Mouse (Mus musculus) inflammation-experienced regulatory T-cells, adult 6 months (primary cell): ENCODE data around the gene Mpdu1. TPM values are rescaled to one million over a fixed set of nuclear protein-coding genes. Genes with fewer than 3 reads are reported as not detected.
A peak's percentile ranks its signal among the peaks of the same experiment; 100 is the strongest.

Experiments used
- ATAC-seq: one replicate; pipeline ENCODE4 v1.8.0; 2017
- polyA plus RNA-seq, 3 experiments: library from polyadenylated mRNA; unstranded; fragments of 100-300 nt; shearing (Covaris generic); gene quantifications; one replicate each; pipeline ENCODE4 v1.2.1; 2017

The Mpdu1 gene
- polyA plus RNA-seq, 3 experiments from 2014 or later = 30.3 to 55.1 (median 52.5) TPM

DNA sequence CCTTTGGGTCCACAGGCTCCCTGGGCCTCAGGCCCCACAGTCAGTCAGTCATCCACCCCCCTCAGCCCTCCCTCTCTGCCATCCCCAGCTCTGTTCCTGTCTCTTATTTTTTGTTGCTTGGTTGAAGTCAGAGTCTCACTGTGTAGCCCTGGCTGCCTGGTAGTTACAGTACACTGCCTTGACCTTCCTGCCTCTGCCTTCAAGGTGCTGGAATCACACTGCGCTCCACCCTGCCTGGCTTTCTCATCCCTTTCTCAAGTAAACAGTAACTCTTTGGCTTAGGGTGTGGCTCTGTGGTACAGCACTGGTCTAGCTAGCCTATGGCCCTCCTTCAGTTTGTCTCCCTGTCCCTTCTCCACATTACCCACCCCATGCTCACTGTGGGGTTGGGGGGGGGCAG lies 27.4 kb upstream of the Mpdu1 start:
- ATAC-seq = no peak

DNA sequence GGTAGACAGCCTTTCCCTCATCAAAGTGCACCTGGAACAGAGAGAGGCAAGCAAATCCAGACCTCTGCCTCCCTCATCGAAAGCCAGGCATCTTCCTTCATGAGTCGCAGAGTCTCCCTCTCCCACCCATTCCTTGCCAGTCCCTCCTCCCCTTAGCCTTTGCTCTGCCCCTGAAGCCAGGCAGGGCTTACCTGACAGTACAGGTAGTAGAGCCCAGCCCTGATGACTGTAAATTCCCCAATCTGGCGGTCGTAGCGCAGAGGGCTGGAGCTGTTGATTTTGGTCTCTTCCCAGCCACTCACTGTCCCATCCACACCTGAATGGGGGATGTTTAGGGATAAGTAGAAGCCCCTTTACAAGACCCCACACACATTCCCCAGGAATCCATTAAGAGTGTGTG lies 24.6 kb upstream of the Mpdu1 start:
- no peak for ATAC-seq

DNA sequence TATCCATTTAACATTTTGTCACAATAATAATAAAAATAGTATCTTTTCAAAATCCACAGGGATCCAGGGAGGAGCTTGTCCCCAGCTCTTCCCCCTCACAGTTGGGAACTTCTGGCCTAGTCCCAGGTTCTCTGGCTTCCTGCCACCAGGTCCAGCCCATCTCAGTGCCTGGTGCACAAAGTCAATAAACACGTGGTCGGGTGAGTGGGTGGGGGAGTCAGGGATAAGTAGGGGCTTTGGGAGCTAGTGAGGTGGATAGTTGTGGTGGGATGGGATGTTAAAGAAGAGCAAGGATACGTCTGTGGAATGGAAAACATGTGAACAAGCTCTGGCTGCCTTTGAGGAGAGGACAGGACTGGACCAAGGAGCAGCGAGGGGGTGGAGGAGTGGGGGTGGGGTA lies 23.9 kb upstream of the Mpdu1 start:
- ATAC-seq = no peak

DNA sequence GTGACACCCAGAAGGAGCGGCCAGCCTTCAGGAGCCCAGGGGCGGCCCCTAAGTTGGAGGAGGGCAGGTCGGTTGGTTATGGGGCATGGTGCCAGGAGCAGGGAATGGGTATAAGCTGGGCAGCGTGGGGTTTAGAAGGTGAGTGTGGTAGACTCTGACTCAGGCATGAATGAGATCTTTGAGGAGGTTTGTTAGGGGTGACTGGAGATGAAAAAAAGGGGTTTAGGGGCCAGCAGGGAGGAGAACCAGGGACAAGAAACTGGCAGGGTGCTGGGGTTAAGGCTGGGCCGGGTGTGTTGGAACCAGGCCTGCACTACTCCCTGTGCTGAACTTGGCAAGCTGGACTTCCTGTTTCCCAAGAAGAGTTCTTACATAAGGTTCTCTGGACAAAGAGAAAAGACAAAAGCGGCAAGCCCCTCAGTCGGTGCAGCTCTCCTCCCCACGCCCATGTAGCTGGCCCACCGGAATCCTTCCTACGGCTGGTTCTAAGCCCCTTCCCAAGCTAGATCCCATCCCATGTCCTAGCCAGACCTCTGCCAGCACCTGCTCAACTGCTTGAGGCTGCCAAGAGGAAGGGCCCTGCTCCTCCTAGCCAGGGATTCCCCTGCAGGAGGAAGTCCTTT lies 23.2 kb upstream of the Mpdu1 start, which contains the start of gene Tnfsf13:
TSS of gene Tnfsf13 (minus strand) at position 259 of the 623 bp plus-strand sequence.
- no peak for ATAC-seq

DNA sequence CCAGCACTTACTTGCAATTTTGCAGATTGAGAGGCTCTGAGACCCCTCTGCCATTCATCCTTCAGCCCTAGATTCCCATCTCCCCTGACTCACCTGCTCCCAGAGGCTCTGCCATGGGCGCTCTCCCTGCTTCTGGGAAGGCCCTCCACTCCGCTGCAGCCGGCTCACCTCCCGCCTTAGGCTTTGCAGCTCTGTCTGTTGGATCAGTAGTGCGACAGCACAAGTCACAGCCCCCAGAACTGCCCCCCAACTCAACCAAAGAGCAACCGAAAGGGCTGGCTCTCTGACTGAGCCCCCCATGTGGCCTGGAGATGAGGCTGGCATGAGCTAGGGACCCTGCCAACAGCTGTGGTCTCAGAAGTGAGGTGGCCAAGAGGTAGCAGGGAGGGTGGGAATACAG lies 22.5 kb upstream of the Mpdu1 start:
- no peak for ATAC-seq

DNA sequence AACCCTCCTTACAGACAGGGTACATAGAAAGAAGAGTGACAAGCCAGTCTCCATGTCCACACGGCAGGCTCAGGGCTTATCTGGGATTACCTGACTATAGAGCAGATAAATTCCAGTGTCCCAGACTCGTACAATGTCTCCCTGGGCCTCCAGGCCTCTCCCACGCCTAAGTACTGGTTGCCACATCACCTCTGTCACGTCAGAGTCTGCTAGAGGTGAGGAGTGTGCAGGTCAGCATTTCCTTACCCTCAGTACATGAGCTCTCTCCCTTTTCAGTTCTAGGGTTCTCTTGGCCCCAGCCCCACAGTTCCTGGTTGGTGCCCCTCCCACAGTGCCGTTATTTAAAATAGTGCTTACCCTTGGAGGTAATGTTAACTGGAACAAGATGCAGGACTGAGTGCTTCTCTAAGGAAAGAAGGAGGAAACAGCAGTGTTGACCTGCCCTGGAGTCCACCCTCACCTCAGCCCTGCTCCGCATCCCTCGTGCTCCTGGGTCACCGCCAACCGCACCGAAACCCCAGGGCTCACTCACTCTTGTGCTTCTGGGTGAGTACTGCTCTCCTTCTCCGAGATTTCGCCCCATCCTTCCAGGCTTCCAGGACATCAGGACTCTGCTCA lies 21.8 kb upstream of the Mpdu1 start:
- ATAC-seq = no peak

DNA sequence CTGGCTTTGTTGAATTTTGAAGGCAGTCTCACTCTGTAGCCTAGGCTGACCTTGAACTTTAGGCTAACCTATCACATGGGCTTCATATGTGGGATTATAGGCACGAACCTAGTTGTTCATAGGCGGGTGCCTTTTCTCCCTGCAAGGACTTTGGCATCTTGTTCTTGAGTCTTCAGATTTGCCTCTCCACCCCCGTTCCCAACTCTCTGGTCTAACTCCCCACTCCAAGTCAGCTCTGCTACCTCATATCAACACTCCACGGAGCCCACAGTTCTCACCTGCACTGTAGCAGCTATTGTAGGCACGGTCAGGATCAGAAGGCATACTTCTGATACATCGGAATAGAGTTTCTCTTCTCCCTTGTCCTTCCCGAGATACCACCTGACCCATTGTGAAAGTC lies 21.1 kb upstream of the Mpdu1 start:
- no peak for ATAC-seq

DNA sequence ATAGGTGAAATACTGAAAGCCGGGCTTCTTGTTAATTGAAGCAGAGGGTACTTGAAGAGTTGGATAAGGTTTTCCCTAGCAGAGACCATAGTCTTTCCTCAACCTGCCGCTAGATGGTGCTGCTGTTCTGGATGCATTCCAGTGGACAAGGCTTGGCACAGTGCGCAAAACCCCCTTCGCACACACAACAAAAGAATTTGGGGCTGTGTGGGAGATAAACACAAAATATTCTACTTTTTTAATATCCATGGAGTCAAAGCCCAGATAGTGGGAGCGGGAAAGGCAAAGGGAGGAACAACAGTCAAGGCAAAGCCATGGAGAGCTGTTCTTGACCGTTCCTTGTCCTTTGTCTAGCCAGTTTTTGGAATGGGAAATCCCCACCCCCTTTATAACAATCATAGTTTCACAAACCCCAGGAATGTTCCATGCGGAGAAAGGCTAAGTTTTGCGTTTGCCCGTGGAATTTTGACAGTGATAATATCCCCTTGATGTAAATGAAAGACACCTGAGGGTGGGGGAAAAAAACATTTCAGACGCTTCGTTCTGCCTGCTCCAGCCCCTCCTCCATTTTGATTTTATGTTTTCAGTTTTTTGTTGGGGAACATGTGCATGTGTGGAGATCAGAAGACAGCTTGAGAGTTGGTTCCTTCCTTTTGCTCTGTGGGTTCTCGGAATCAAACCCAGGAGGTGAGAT lies 20.5 kb upstream of the Mpdu1 start:
- ATAC-seq = no peak

DNA sequence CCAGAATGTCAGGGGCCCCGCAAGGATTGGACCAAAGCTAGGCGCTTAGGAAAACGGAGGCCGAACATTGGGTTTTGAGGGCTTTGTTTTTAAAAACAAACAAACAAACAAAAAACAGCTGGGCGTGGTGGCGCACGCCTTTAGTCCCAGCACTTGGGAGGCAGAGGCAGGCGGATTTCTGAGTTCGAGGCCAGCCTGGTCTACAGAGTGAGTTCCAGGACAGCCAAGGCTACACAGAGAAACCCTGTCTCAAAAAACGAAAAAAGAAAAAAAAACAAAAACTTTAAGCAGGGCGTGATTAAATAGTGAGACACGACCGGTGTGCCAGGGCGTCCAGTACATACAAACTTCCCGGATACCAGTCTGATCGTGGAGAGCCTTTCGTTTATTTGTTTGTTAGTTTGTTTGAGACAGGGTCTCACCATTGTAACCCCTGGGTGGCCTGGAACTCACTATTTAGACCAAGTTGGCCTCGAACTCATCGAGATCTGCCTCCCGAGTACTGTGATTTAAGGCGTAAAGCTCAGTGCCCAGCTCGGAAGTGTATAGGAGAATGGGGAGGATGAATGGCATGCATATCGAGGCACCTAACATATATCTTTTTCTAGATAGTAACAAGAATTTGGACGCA lies 19.9 kb upstream of the Mpdu1 start:
- peak; percentile 2 for ATAC-seq

DNA sequence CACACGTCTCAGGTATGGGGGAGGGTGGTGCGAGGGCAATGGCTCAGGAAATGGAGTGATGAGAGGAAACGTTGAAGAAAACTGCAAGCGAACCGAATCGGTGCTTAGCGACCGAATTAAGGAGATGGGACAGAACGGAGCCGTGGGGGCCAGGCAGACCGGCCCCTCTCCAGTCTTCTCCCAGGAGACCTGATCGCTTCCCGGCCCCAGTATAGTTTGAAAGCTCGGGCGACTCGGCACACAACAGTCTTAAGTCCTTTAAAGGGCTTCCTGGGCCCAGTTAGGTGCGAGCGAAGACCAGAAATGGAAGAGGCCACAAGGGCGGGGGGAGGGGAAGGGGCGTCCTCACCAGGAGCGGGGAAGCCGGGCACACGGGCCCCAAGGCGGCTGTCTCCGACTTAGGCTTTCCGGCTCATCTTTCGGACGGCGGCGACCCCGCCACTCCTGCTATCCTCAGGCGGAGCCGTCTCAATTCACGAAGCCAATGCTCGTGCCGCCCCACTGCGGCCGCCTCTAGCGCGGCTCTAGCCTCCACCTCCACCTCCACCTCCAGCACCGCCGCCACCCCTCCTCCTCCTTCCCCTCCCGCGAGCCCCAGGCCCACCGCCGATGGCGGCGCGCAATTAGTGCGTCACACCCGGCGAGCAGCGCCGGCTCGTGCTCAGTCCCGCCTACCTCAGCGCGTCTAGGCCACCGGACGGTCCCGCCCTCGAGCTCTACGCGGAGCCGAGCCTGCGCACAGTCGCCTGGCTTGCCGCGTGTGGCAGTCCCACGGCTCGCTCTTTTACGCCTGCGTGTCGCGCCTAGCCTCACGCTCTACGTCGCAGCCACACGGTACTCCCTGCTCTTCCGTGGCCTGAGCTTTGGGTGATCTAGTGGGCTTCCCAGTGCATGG lies 19.1 kb upstream of the Mpdu1 start, which contains the start of gene Senp3:
TSS of gene Senp3 (minus strand) at position 771 of the 895 bp plus-strand sequence.
- peak; percentile 95 for ATAC-seq

DNA sequence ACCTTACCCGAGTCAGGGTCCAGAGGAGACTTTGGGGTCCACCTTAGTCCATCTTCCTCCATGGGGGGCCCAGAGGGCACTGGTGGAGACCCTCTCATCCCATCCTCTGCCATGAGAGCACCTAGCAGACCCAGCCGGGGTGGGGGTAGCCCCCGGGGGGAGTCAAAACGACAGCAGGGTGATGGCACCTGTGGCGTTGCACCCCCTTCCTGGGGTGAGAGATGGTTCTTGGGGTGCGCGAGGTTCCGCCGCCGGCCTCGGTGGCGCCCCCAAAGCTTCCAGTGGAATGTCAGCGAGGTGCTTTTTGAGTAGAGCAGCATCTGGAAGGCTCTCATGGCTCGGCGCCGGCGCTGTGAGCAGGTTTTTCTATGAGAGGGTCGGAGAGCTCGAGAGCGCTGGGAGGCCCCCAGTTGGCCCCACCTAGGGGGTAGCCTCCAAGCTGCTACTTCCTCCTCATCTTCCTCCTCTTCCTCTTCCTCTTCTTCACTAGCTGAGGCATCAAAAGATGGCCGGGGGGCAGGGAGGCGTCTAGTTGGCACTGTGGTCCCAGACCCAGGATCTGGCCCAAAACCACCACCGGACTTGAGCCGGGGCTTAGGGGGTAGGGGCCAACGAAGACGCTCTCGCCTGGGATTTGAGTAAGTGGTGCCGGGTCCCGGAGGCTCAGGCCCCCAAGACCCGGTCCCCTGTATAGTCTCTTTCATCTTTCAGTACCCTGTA lies 17.9 kb upstream of the Mpdu1 start:
- ATAC-seq = no peak

DNA sequence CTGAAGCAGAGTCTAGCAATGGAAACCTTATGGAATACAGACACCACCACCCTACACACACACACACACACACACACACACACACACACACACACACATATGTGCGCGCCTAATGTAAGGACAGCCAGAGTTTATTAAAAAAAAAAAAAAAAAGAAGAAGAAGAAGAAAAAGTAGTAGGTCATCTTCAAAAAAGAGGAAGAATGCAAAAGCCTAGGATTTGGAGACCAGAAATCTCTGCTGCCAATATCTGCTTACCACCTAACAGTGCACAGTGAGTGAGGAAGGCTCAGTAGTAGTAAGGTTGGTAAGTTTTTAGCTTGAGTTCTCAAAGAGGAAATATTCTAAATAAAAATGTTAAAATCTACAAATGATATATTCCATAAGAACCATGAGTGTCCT lies 16.7 kb upstream of the Mpdu1 start:
- no peak for ATAC-seq

DNA sequence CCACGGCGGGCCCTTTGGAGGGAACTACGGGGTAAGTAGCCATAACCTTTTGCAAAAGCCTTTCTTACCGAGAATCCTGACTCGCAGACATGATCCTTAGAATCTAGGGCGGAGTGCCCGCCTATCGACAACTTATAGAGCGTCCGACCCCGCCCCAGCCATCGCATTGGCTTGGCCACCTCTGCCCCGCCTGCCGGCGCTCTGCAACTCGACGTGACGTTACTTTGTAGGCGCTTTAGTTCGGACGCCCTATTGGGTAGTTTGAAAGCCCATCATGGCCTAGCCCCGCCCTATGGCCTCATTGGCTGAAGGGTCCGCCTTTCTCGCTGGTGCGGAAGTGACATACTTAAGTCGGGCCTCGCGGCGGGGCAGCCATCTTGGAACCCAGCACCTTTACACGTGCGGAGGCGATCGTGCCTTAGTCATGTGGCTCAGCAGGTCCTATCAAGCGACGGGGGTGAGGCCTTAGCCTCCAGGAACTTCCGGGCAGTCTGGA lies 9.8 kb upstream of the Mpdu1 start, which contains the start of gene Eif4a1:
TSS of gene Eif4a1 (minus strand) at position 213 of the 496 bp plus-strand sequence.
- peak; percentile 90 for ATAC-seq

DNA sequence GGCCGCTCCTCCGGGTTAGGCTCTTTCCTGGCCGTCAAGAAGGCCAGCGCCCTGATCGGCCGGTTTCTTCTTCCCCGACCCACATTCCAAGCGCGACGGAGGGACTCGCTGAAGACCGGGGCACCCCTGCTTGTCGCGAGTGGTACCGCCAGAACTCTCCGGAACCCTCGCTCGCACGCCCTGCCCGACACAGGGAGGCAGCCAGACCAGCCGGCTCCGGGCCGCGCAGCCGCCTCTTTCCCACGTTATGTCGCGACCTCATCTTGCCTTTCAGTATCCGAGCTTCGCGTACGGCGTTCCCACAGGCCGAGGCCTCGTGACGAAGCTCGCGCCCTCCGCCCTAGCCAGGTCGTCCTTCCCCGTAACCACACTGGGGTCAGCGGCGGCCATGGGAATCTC lies 9.3 kb upstream of the Mpdu1 start:
- no peak for ATAC-seq

DNA sequence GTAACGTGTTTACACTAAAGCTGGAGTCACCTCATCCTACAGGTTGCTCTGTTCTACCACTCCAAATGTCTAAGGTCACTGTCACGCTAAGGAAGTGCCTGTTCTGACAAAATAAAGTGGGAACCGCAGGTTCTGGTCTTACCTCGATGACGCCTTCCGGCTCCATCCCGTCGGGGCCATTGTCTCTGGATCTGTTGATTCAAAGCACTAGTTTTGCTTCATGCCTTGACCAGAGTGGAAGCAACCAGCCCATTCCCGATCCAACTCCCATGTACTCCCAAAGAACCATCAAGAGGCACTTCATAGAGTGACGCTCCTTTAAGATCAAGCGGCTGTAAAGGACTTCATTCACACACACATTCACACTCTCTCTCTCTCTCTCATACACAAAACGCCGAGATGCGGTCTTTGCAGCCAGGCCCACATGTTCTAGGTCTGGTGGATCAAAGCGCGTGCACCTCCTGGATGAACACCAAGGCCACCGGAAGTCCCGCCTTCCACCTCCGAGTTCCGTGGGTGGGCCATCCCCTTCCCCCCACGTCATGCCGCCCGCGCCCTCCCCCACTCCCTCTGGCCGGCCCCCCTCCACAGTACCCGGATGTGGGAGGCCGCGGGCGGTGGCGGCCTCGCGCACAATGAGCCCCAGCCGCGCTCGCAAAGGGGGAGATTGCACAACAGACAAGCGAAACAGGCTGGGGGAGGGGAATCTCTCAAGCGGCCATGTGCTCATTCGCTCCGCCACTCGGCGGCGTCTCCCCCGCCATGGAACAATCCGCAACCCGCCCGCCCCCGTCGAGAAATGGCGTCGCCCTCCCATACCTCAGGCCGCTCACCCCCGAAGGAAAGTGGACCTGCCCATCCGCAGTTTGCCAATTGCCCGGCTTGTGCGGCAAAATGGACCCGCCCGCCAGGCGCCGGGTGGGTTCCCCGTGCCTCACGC lies 8.6 kb upstream of the Mpdu1 start:
- peak; percentile 51 for ATAC-seq

DNA sequence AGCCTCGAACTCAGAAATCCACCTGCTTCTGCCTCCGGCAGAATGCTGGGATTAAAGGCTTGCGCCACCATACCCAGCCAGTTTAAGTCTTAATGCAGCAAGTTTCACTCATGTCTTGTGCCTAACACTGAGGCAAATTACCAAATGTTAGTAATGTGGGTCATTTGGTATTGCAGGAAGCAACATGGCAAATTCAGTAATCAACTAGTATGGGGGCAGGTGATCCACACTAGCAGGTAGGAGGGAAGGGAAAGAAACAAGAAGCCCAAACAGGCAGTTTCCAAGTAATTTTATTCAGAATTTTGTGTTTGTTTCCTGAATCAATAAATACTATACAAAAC lies 4.2 kb upstream of the Mpdu1 start:
- no peak for ATAC-seq

DNA sequence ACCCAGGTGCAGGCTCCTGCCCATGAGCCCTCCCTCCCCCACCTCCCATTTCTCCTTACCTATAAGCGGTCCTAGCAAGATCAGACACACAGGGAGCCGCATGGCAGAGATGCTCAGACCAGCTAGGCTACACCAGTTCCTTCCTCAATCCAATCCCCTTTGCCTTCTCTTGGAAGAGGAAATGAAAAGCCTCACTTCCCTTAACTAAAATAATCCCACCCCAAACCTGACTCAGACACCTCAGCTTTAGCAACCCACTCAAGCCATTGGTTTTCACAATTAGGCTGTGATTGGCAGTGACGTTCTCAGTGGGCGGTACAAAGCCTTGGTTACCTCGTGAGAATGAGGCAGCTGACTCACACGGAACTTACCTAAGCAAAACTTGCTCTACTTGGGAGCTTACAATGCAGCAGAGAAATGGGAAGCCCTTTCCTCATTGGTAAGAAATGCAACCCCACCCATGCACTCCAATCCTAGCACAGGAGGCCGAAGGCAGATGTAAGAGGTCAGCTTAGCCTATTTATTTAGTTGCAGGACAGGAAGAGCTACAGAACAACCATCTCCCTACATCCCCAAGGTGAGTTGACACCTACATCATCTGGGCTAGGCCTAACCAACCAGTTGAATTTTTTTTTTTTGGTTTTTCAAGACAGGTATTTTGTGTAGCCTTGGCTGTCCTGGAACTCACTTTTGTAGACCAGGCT lies 3.7 kb upstream of the Mpdu1 start, which contains the start of gene Cd68:
TSS of gene Cd68 (minus strand) at position 193 of the 704 bp plus-strand sequence.
- no peak for ATAC-seq

DNA sequence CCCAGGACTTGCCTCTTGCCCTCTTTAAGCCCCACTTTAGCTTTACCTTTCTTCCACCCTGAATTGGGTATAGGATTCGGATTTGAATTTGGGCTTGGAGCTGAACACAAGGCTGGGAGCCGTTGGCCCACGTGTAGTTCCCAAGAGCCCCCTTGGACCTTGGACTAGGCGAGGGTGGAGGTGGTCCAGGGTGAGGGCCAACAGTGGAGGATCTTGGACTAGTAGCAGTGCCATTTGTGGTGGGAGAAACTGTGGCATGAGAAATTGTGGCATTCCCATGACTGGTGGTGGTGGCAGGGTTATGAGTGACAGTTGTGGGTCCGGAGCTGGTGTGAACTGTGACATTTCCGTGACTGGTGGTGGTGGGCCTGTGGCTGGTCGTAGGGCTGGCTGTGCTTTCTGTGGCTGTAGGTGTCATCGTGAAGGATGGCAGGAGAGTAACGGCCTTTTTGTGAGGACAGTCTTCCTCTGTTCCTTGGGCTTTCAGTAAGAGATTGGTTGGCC lies 3.1 kb upstream of the Mpdu1 start:
- ATAC-seq = no peak

DNA sequence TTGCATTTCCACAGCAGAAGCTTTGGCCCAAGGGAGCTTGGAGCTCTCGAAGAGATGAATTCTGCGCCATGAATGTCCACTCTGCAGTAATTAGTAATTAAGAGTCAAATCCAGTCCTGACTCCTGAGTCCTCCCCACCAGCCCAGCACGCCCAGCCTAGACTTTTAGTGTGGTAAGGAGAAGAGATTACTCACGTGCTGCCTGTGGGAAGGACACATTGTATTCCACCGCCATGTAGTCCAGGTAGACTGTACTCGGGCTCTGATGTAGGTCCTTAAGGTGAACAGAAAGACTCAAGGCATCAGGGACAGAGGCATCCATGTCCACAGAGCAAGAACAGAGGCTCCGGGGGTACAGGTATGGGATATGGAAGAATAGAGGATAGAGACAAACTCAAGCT lies 2.4 kb upstream of the Mpdu1 start:
- ATAC-seq = no peak
